20 mouse cellular contexts compared by ENCODE assay signal in genomic region chr14:74392419-74392818, GRCm38 (mm10).
"Had no signal": no experiment of that assay in that cellular context is flagged by ENCODE, and none has a peak within 500 bp of the region (broad histone marks: within the 10 kb centered on the region; RNA-seq: fewer than 3 reads in every experiment).

No protein-coding gene starts in this region.

- H3K4me2 ChIP-seq: lung, embryonic 14.5 days; midbrain, embryonic 12.5 days; neural tube, embryonic 13.5 days; stomach, embryonic 15.5 days had no signal

- H3K4me3 ChIP-seq: midbrain, embryonic 10.5 days; midbrain, embryonic 12.5 days; myocyte; neural tube, embryonic 13.5 days; stomach, embryonic 15.5 days had no signal

- H3K4me1 ChIP-seq: midbrain, embryonic 10.5 days; midbrain, embryonic 12.5 days; neural tube, embryonic 13.5 days; stomach, embryonic 15.5 days had no signal

- H3K9ac ChIP-seq: lung, embryonic 14.5 days; midbrain, embryonic 12.5 days; neural tube, embryonic 13.5 days; stomach, embryonic 15.5 days had no signal

- H3K9me3 ChIP-seq: midbrain, embryonic 10.5 days; midbrain, embryonic 12.5 days; neural tube, embryonic 13.5 days; stomach, embryonic 15.5 days had no signal

- ATAC-seq: midbrain, embryonic 16.5 days had no signal

- H3K36me3 ChIP-seq: midbrain, embryonic 10.5 days; midbrain, embryonic 12.5 days; neural tube, embryonic 13.5 days; stomach, embryonic 15.5 days had no signal

- H3K27me3 ChIP-seq: midbrain, embryonic 12.5 days; neural tube, embryonic 13.5 days; stomach, embryonic 15.5 days had no signal

- DNase-seq: lung, adult 18-20 months; lung, embryonic 14.5 days; lung, postnatal 10 days; lung, postnatal 4 days; midbrain, embryonic 14.5 days; retina, postnatal 1 day; right cerebral cortex, adult 18-20 months; right cerebral cortex, postnatal 25 days; right cerebral cortex, postnatal 4 days; spleen, adult 18-20 months; thymus, adult 2 months; thymus, postnatal 25 days; thymus, postnatal 4 days had no signal

- H3K27ac ChIP-seq: midbrain, embryonic 10.5 days; midbrain, embryonic 12.5 days; neural tube, embryonic 13.5 days; stomach, embryonic 15.5 days; stomach, postnatal 0 days had no signal
